Mouse (Mus musculus) E14TG2a.4 (cell line): ENCODE measurements around the gene Spata25.
"Not testable (repeated sequence)": the region's sequence is repeated elsewhere in the genome, so short reads cannot be mapped to it uniquely, and the experiment has no call there.

Experiments used
- H3K27me3 ChIP-seq: 2 replicates; pipeline ENCODE4 v1.6.1; 2014; ENCODE audit warnings: low read length, control low read depth; ENCODE audit not compliant: insufficient read depth
- H3K36me3 ChIP-seq: 2 replicates; pipeline ENCODE4 v1.6.1; 2014; ENCODE audit warnings: low read length, control low read depth; ENCODE audit not compliant: insufficient read depth
- H3K4me1 ChIP-seq: replicated peaks from 2 replicates; pipeline ENCODE4 v1.6.1; 2014; ENCODE audit warnings: low read depth, low read length, control low read depth
- H3K4me3 ChIP-seq: replicated peaks from 2 replicates; pipeline ENCODE4 v1.5.1; 2014; ENCODE audit warnings: mild to moderate bottlenecking, low read length
- H3K9me3 ChIP-seq: 2 replicates; pipeline ENCODE4 v1.6.1; 2014; ENCODE audit warnings: low read length, control low read depth
- CTCF ChIP-seq: conservative IDR thresholded peaks from 2 replicates; pipeline ENCODE4 v1.5.1; 2014; ENCODE audit warnings: low read length
- NANOG ChIP-seq: IDR thresholded peaks from 2 replicates; pipeline ENCODE4 v1.6.1; 2014; ENCODE audit warnings: borderline replicate concordance, low read length, mixed read lengths
- POU5F1 ChIP-seq: IDR thresholded peaks from 2 replicates; pipeline ENCODE4 v1.6.1; 2014; ENCODE audit warnings: low read length, borderline replicate concordance

Spata25 gene

GRCm38 (mm10) chr2:164857101-164857821 is 28.9 kb upstream of the Spata25 start, which contains the start of gene Pltp:
TSS of gene Pltp (minus strand) at chr2:164857711.
- no peaks in the 10 kb centered on the region for H3K27me3 ChIP-seq
- peak within 1 kb of the TSS; percentile 91 for H3K4me3 ChIP-seq
- no peaks in the 10 kb centered on the region for H3K9me3 ChIP-seq
- peaks cover 33% of the 10 kb centered on the region for H3K36me3 ChIP-seq
- H3K4me1 ChIP-seq: peaks cover 84% of the 10 kb centered on the region
- TF ChIP-seq POU5F1 (no peak), CTCF (no peak), NANOG (no peak)

GRCm38 (mm10) chr2:164856309-164857100 is 28.2 kb upstream of the Spata25 start:
- peaks cover 41% of the 10 kb centered on the region for H3K36me3 ChIP-seq
- no peak for TF ChIP-seq POU5F1
- TF ChIP-seq NANOG: no peak
- TF ChIP-seq CTCF: no peak
- peaks cover 84% of the 10 kb centered on the region for H3K4me1 ChIP-seq

GRCm38 (mm10) chr2:164855572-164855971 is 27.2 kb upstream of the Spata25 start:
- peaks cover 50% of the 10 kb centered on the region for H3K36me3 ChIP-seq
- H3K9me3 ChIP-seq, H3K27me3 ChIP-seq: not testable (repeated sequence)
- H3K4me1 ChIP-seq: peaks cover 83% of the 10 kb centered on the region
- peak overlapping the region; percentile 91 for H3K4me3 ChIP-seq

More at GRCm38 (mm10) chr2:164856309-164857100, 28.2 kb upstream of the Spata25 start:
- Histone ChIP-seq H3K9me3 (no peaks in the 10 kb centered on the region), H3K27me3 (no peaks in the 10 kb centered on the region), H3K4me3 (peak overlapping the region; percentile 91)

GRCm38 (mm10) chr2:164850061-164850460 is 21.7 kb upstream of the Spata25 start:
- Histone ChIP-seq H3K4me3 (no peak overlapping the region), H3K4me1 (peaks cover 64% of the 10 kb centered on the region), H3K9me3 (no peaks in the 10 kb centered on the region), H3K27me3 (no peaks in the 10 kb centered on the region), H3K36me3 (peaks cover 96% of the 10 kb centered on the region)
- TF ChIP-seq NANOG: no peak
- TF ChIP-seq POU5F1: no peak
- no peak for TF ChIP-seq CTCF

GRCm38 (mm10) chr2:164845782-164846181 is 17.4 kb upstream of the Spata25 start:
- H3K9me3 ChIP-seq: no peaks in the 10 kb centered on the region
- H3K4me1 ChIP-seq: peaks cover 36% of the 10 kb centered on the region
- peaks cover 96% of the 10 kb centered on the region for H3K36me3 ChIP-seq
- no peak overlapping the region for H3K4me3 ChIP-seq
- no peaks in the 10 kb centered on the region for H3K27me3 ChIP-seq
- TF ChIP-seq CTCF (peak; percentile 90), POU5F1 (no peak), NANOG (no peak)

GRCm38 (mm10) chr2:164835164-164835563 is 6.8 kb upstream of the Spata25 start:
- peak overlapping the region; percentile 91 for H3K4me3 ChIP-seq
- peaks cover 60% of the 10 kb centered on the region for H3K36me3 ChIP-seq
- peaks cover 91% of the 10 kb centered on the region for H3K4me1 ChIP-seq
- no peaks in the 10 kb centered on the region for H3K9me3 ChIP-seq
- H3K27me3 ChIP-seq: no peaks in the 10 kb centered on the region
- TF ChIP-seq NANOG (no peak), CTCF (no peak), POU5F1 (no peak)

- Histone ChIP-seq H3K4me3 (peak overlapping the region; percentile 91), H3K4me1 (peaks cover 91% of the 10 kb centered on the region), H3K27me3 (no peaks in the 10 kb centered on the region), H3K9me3 (no peaks in the 10 kb centered on the region), H3K36me3 (peaks cover 57% of the 10 kb centered on the region)
- TF ChIP-seq POU5F1 (no peak), CTCF (no peak), NANOG (no peak)
These were observed 6.2 kb upstream of the Spata25 start for GRCm38 (mm10) chr2:164834531-164834930.

- no peaks in the 10 kb centered on the region for H3K9me3 ChIP-seq
- H3K27me3 ChIP-seq: no peaks in the 10 kb centered on the region
- H3K4me3 ChIP-seq: peak within 1 kb of the TSS; percentile 91
- peaks cover 52% of the 10 kb centered on the region for H3K36me3 ChIP-seq
- no peak for TF ChIP-seq CTCF
- TF ChIP-seq POU5F1: no peak
- no peak for TF ChIP-seq NANOG
- peaks cover 91% of the 10 kb centered on the region for H3K4me1 ChIP-seq
These were observed 5.1 kb upstream of the Spata25 start, which contains the start of gene Neurl2 for GRCm38 (mm10) chr2:164833314-164833959. TSS of gene Neurl2 (minus strand) at chr2:164833456.
